Mouse (Mus musculus) testis, adult 2 months (tissue): ENCODE measurements around the gene Iars2.

Experiments used
- CTCF ChIP-seq: fragments of 200-500 bp; IDR thresholded peaks from 2 replicates; pipeline ENCODE4 v1.5.1; 2012; ENCODE audit warnings: low read depth, mild to moderate bottlenecking, inconsistent platforms, low read length, moderate library complexity; ENCODE audit not compliant: control insufficient read depth, insufficient read depth, insufficient replicate concordance
- POLR2A ChIP-seq: fragments of 200-500 bp; IDR thresholded peaks from 2 replicates; pipeline ENCODE4 v1.6.1; 2012; ENCODE audit warnings: low read depth, mild to moderate bottlenecking, inconsistent platforms, low read length, moderate library complexity; ENCODE audit not compliant: control insufficient read depth

- TF ChIP-seq POLR2A (no peak), CTCF (no peak)
Measured at GRCm38 (mm10) chr1:185270403-185271097, 58.6 kb downstream of the Iars2 start.
